ENCODE assay signal across 10 mouse cellular contexts in genomic region chr6:136422084-136422853, GRCm38 (mm10). TPM values are rescaled to one million over a fixed set of nuclear protein-coding genes. Genes with fewer than 3 reads are reported as not detected.
DNase-seq lines count a peak whose midpoint lies in the region; ATAC-seq lines count a peak whose summit lies in the region.
"Had no signal": no experiment of that assay in that cellular context is flagged by ENCODE, and none has a peak within 500 bp of the region (broad histone marks: within the 10 kb centered on the region; RNA-seq: fewer than 3 reads in every experiment).

No protein-coding gene starts in this region.

- 60% methylated on average over 16 of the region's 16 CpGs for WGBS in intestine, embryonic 14.5 days
- 64% methylated on average over 16 of the region's 16 CpGs for WGBS in intestine, embryonic 15.5 days
- WGBS in midbrain, embryonic 13.5 days = 58% methylated on average over 16 of the region's 16 CpGs

- ATAC-seq in intestine, embryonic 14.5 days (replicated peaks; ENCODE audit: low FRiP score, low TSS enrichment, low read depth) = no peak
- ATAC-seq in intestine, embryonic 15.5 days = no peak
- ATAC-seq in midbrain, embryonic 13.5 days = 0 out of 2 replicates have a peak, but pooled peaks have one; percentile 43

- no peak overlapping the region for H3K9ac ChIP-seq in intestine, embryonic 14.5 days (ENCODE audit: low read length)
- H3K9ac ChIP-seq in intestine, embryonic 15.5 days = no peak overlapping the region
- no peak overlapping the region for H3K9ac ChIP-seq in midbrain, embryonic 13.5 days (replicated peaks)
- H3K9ac ChIP-seq: embryonic facial prominence, embryonic 12.5 days; midbrain, embryonic 12.5 days had no signal

- H3K27me3 ChIP-seq in intestine, embryonic 14.5 days (replicated peaks; ENCODE audit: control insufficient read depth, insufficient read depth, low read length) = no peaks in the 10 kb centered on the region
- H3K27me3 ChIP-seq in intestine, embryonic 15.5 days (replicated peaks) = no peaks in the 10 kb centered on the region
- H3K27me3 ChIP-seq in midbrain, embryonic 13.5 days = no peaks in the 10 kb centered on the region
- H3K27me3 ChIP-seq: embryonic facial prominence, embryonic 12.5 days; midbrain, embryonic 12.5 days had no signal

- H3K4me1 ChIP-seq in intestine, embryonic 14.5 days (replicated peaks; ENCODE audit: control insufficient read depth, insufficient read depth, low read length) = no peaks in the 10 kb centered on the region
- no peaks in the 10 kb centered on the region for H3K4me1 ChIP-seq in intestine, embryonic 15.5 days (replicated peaks)
- H3K4me1 ChIP-seq in midbrain, embryonic 13.5 days (replicated peaks) = no peaks in the 10 kb centered on the region
- H3K4me1 ChIP-seq: embryonic facial prominence, embryonic 12.5 days; midbrain, embryonic 12.5 days had no signal

- no peak overlapping the region for H3K4me2 ChIP-seq in intestine, embryonic 14.5 days (ENCODE audit: low read length)
- no peak overlapping the region for H3K4me2 ChIP-seq in intestine, embryonic 15.5 days (replicated peaks)
- H3K4me2 ChIP-seq in midbrain, embryonic 13.5 days (replicated peaks) = no peak overlapping the region
- H3K4me2 ChIP-seq: embryonic facial prominence, embryonic 12.5 days; midbrain, embryonic 12.5 days had no signal

- no peak overlapping the region for H3K4me3 ChIP-seq in intestine, embryonic 14.5 days (ENCODE audit: low read depth, low read length)
- H3K4me3 ChIP-seq in intestine, embryonic 15.5 days (replicated peaks) = no peak overlapping the region
- no peak overlapping the region for H3K4me3 ChIP-seq in midbrain, embryonic 13.5 days (replicated peaks)
- H3K4me3 ChIP-seq: embryonic facial prominence, embryonic 12.5 days; midbrain, embryonic 12.5 days had no signal

- DNase-seq in intestine, embryonic 14.5 days (ENCODE audit: low spot score) = peak; percentile 76
- DNase-seq in T-cell, adult 2 months (ENCODE audit: low spot score) = peak; percentile 71
- peak; percentile 56 to 68 for DNase-seq in cerebellum, postnatal 36 days
- DNase-seq in heart, adult 8-10 months (ENCODE audit: low spot score) = peak; percentile 54
- peak; percentile 62 to 75 for DNase-seq in layer of hippocampus, postnatal 14 days (ENCODE audit: low spot score in 2 of 2)
- peak; percentile 27 to 50 for DNase-seq in spleen, postnatal 14 days (ENCODE audit: low spot score in 2 of 2)

- H3K27ac ChIP-seq in intestine, embryonic 14.5 days (ENCODE audit: low read depth) = no peak overlapping the region
- no peak overlapping the region for H3K27ac ChIP-seq in intestine, embryonic 15.5 days
- H3K27ac ChIP-seq in midbrain, embryonic 13.5 days = no peak overlapping the region
- H3K27ac ChIP-seq: embryonic facial prominence, embryonic 12.5 days; midbrain, embryonic 12.5 days had no signal

- no peaks in the 10 kb centered on the region for H3K36me3 ChIP-seq in intestine, embryonic 14.5 days (ENCODE audit: control insufficient read depth, insufficient read depth, low read length)
- no peaks in the 10 kb centered on the region for H3K36me3 ChIP-seq in intestine, embryonic 15.5 days
- H3K36me3 ChIP-seq in midbrain, embryonic 13.5 days = no peaks in the 10 kb centered on the region
- H3K36me3 ChIP-seq: embryonic facial prominence, embryonic 12.5 days; midbrain, embryonic 12.5 days had no signal

- no peaks in the 10 kb centered on the region for H3K9me3 ChIP-seq in intestine, embryonic 14.5 days (ENCODE audit: control insufficient read depth, low read length)
- H3K9me3 ChIP-seq in intestine, embryonic 15.5 days = no peaks in the 10 kb centered on the region
- no peaks in the 10 kb centered on the region for H3K9me3 ChIP-seq in midbrain, embryonic 13.5 days
- H3K9me3 ChIP-seq: embryonic facial prominence, embryonic 12.5 days; midbrain, embryonic 12.5 days had no signal

RNA-seq across cellular contexts. Expression of gene E330021D16Rik, which starts 6.9 kb away (rescaled TPM):
- polyA plus RNA-seq in intestine, embryonic 14.5 days (2014; fragmentation: Nextera tagmentation; extraction: Ambion mirVana) = 0.11 TPM in 1 of 2 replicates, not detected in the other
- 0.19 TPM in 1 of 2 replicates, not detected in the other for polyA plus RNA-seq in intestine, embryonic 15.5 days (2015; fragmentation: Nextera tagmentation; extraction: Ambion mirVana)
- not detected for total RNA-seq in heart, adult 8-10 months (2022)
- total RNA-seq in layer of hippocampus, postnatal 14 days (2021) = not detected
- polyA plus RNA-seq in midbrain, embryonic 13.5 days (2015; fragmentation: Nextera tagmentation; extraction: Ambion mirVana) = not detected in 2 replicates
- polyA plus RNA-seq: embryonic facial prominence, embryonic 12.5 days; midbrain, embryonic 12.5 days had no signal
